Mouse (Mus musculus): ENCODE measurements around the gene Tjp1.

The Tjp1 gene

DNA sequence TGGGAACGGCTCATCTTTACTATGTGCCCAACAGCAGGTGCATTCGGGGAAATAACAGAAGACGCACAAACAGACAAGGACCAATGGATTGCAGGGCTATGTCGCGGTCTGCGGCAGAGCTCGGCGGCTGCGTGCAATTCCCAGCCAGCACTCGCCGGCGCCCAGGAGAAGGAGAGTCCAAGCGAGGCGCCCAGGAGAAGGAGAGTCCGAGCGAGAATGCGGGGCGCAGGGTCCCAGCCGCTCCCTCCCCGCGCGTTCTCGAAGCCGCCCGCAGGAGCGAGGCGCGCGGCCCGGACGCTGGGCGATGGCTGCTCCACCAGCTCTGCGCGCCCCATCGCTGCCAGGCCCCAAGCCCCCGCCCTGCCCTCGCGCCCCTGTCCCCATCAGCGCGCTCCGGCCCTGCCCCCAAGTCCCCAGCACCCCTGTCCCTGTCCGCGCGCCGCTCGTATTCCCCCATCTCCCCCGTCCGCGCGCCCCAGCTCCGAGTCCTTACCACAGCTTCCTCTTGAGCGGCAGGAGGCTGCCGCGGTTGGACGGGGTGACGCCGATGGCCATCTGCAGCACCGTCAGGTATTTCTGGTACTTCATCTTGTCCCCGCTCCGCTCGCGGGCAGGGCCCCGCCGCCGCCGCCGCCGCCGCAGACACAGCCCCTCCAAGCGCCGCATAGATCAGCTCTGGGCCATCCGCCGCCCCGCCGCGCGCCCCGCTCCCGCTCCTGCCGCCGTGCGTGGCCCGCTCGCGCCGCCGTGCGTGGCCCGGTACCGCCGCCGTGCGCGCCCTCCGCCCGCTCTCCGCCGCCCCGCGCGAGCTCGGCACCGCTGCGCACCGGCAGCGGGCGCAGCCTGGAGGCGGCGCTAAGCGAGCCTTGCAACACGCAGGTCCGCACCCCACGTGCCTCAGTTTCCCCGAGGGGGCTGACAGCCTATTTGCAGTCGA lies at the start of gene Tjp1:
Gene Tjp1, minus strand, starts transcription at position 711 of the 937 bp plus-strand sequence.
- no peak for DNase-seq (ENCODE audit: low spot score)

- DNase-seq (ENCODE audit: low spot score) = peak; percentile 21
Measured at GRCm38 (mm10) chr7:65577118-65577517, 49.5 kb upstream of the Tjp1 start.

GRCm38 (mm10) chr7:65572731-65573130 lies 45.1 kb upstream of the Tjp1 start:
- no peak for DNase-seq (ENCODE audit: low spot score)

- DNase-seq (ENCODE audit: low spot score) = no peak
Measured at GRCm38 (mm10) chr7:65570691-65571090, 43.1 kb upstream of the Tjp1 start.

DNA sequence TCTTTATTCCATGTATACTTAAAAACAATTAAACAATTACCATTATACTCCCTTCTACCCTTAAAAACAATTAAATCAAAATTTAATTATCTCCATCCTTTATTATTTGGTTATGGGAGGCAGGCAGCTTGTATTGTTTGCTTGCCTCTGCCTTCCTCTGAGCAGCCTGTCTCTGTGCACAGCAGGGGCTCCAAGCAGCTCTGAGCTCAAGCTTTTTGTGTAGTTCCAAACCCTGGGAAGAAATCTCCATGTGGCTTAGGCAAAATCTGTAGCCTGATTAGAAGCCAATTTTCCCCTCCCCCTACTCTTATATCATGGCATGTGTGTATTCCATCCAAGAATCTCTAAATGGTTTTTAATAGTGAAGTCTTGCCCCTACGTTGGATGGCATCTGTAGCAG lies 28.4 kb upstream of the Tjp1 start:
- no peak for DNase-seq (ENCODE audit: low spot score)

GRCm38 (mm10) chr7:65545741-65546140 lies 18.2 kb upstream of the Tjp1 start:
- DNase-seq (ENCODE audit: low spot score) = no peak

DNA sequence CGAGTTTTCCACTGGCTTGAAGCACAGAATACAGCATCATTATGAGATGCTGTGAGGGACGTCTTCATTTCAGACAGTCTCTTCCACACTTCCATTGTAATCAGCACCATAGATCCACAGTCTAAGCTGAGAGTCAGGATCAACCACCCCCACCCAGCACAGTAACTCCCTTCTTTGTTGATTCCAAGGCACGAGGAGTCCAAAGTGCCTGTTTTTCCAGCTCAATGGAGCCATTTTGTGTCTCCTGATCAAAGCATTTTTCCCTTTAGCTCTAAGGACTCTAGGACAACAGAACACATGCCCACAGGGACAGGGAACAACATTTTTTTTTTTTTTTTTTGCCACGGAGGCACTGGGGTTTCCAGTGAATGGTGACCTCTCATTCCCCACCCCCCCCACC lies 5.1 kb upstream of the Tjp1 start:
- no peak for DNase-seq (ENCODE audit: low spot score)

- no peak for DNase-seq (ENCODE audit: low spot score)
Measured at GRCm38 (mm10) chr7:65523116-65523515, 4.5 kb downstream of the Tjp1 start.

- no peak for DNase-seq (ENCODE audit: low spot score)
Measured at GRCm38 (mm10) chr7:65522490-65522889, 5.1 kb downstream of the Tjp1 start.

GRCm38 (mm10) chr7:65520622-65521021 lies 7.0 kb downstream of the Tjp1 start:
- no peak for DNase-seq (ENCODE audit: low spot score)

DNA sequence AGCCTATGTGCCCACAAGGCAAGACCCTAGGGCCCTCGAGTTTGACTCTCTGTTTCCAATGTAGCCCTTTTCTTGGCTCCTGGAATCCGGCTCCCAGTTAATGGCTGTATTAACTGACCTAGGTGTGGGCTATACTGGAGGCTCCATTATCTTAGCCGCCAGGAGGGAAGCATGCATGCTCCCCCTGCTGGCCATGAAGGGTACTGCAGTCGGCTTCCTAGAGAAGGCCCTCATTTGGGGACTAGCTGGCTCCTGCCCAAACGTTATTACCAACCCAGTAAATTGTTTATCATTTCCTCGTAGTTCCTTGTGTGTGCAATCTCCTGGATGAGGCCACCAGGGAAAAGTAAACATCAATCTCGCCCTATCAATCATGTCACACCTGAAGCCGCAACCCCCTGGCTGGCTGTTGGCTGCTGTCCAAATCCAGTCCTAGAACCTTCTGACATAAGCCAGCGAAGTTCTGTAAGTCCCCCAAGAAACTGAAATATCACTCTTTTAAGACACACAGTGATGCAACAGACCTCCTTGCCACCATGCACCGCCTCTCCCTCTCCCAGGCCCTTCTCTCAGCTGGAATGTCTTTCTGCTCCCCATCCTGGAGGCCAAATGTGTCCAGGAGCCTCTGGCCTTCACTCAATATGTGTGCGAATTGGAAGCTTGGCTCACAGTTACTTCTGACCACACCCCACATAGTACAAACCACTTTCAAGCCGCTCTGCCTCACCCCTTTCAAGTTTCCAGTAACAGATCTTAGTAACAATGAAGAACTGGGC lies 7.6 kb downstream of the Tjp1 start:
- peak; percentile 65 for DNase-seq (ENCODE audit: low spot score)

- DNase-seq (ENCODE audit: low spot score) = no peak
Measured at GRCm38 (mm10) chr7:65516903-65517302, 10.7 kb downstream of the Tjp1 start.

- no peak for DNase-seq (ENCODE audit: low spot score)
Measured at GRCm38 (mm10) chr7:65513451-65514179, 14.0 kb downstream of the Tjp1 start.

- peak; percentile 60 for DNase-seq (ENCODE audit: low spot score)
Measured at GRCm38 (mm10) chr7:65509357-65509756, 18.2 kb downstream of the Tjp1 start.

GRCm38 (mm10) chr7:65507341-65507740 lies 20.2 kb downstream of the Tjp1 start:
- no peak for DNase-seq (ENCODE audit: low spot score)

DNA sequence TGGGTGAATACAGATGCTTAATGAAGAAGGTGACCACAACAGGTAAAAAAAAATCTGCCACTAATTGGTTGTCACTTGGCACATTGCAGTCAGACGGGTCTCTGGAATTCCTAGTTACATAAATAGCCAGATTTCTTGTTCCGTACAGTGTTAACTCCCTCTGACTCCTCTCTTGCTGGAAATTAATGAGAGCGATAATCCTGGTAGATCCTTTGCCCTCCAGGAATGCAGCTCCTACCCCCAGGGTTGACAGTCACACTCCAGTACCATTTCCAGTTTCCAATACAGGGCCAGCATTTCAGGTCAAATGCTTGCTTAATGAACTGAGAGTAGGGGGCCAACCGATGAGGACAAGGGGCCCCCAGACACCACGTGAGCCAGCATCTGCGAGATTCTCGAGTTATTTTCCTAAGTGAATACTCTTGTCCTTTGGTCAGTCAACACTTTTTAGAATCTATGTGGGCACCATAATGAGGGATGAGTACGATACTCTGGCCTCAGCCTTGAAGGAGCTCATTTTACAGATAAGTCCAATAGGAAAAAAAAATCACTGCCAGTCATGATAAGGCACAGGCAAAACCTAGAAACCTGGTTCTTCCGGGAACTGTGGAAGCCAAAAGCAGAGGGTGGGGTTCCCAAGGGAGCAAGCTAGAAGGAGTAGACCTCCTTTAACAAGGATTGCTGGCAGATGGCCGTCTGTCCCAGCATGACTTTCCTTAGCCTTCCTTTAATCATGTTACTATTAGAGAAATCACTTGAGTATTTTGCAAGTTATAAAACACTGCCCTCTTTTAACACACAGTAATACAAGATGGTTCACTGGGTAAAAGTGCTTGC lies 24.9 kb downstream of the Tjp1 start:
- no peak for DNase-seq (ENCODE audit: low spot score)

DNA sequence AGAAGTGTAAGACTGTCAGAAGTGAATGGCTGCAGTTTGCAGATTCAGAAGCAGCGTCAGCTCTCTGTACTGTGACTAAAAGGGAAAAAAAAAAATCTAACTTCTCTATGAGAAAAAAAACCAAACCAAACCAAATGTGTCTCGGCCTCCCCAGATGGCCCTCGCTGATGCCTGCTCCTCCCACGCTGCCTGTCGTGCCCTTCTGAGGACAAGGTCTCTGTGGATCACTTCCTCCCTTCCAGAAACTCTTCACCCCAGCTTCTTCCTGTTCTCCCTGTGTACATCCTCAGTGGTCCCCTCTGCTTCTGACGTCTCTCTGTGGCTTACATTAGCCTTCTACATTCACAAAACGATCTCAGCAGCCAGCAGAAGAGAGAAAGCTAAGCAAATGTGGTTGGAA lies 26.8 kb downstream of the Tjp1 start:
- DNase-seq (ENCODE audit: low spot score) = peak; percentile 42

- peak; percentile 28 for DNase-seq (ENCODE audit: low spot score)
Measured at GRCm38 (mm10) chr7:65497733-65498583, 29.6 kb downstream of the Tjp1 start.

DNA sequence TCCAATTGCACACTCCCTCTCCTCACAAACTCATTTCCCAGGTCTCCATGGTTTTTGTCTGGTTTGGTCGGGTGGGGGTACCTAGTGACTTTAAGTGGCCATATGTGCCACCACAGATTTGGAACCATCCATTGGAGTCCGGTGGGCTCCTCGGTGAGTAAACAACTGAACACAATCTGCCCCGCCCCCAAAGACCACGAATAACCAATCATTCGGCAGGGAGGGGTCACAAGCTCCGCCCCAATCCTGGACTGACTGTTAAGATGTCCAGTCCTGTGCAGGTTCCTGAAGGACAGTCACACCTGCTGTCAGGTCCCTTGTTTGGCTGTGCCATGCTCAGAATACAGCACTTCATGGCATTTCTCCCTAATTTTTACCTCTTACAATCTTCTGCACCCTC lies 37.1 kb downstream of the Tjp1 start:
- peak; percentile 61 for DNase-seq (ENCODE audit: low spot score)

DNA sequence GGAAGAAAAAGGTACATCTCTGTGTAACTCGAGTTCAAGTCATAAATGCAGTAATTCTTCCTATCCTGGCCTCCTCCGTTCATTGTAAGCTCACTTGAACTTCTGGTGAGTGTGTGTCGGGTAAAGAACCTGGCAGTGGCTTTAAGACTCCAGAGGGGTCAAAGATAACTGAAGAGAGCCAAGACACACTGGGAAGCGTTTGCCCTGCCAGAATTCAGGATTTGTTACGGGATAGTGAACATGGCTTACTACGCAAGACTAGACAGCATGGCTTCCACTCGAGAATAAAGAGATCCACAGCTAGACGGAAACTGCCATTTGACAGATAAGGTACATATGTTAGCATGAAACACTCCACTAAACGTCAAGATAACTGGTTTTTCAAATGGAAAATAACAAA lies 37.8 kb downstream of the Tjp1 start:
- no peak for DNase-seq (ENCODE audit: low spot score)

- no peak for DNase-seq (ENCODE audit: low spot score)
Measured at GRCm38 (mm10) chr7:65489195-65489594, 38.4 kb downstream of the Tjp1 start.
